Mouse (Mus musculus): Measurements from ENCODE around the gene Golga5.

Gene Golga5

DNA sequence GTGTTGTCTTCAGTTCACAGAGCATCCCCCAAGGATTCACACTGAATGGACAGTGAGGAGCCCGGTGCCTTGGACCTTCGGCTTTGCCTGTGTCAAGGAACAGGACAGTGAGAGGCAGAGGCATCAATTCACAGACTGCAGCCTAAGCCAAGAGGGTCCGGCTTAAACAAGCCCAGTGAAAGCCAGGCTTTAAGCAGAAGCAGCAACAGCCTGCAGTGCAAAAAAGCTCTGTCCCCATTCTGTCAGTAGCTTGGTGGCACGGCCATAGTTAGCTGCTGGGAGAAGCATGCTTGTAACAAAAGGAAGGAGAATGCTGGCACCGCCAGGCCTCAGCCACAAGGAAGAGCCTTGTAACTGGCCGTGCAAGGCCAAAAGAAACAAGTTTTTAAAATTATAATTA lies 45.2 kb downstream of the Golga5 start:
- no peak for DNase-seq (ENCODE audit: low spot score)

DNA sequence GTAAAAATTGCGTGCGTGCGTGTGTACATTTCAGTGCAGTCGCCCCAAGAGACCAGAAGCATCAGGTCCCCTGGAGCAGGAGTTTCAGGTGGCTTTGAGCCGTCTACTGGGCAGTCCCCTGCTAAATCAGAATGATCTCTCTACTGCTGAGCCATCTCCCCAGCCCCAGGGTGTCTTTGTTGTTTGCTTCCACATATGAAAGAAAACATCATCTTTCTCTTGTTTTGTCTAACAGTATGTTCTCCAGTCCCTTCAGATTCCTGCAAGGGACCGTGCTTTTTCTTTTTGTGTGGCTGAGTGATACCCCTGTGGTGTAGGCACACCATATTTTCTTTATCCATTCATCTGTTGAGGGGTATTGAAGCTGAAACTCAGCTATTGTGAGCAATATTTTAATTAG lies 45.8 kb downstream of the Golga5 start:
- no peak for DNase-seq (ENCODE audit: low spot score)

DNA sequence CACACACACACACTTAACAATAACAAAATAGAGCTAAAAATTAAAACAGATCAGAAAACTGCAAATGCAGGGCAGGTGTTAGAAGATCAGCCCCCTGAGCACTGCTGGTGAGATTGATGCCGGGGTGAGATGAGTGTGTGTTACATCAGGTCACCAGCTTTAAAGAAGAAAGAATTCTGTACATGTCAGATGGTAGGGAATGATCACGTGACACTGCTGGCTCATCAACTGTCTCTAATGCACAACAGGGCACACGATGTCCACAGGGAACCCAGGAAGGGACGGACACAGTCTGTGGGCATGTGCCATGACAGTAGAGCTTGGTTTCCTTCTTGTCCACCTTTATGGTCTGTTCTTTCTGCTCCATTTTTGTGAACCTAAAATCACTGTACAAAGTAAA lies 47.2 kb downstream of the Golga5 start:
- DNase-seq (ENCODE audit: low spot score), result no peak

DNA sequence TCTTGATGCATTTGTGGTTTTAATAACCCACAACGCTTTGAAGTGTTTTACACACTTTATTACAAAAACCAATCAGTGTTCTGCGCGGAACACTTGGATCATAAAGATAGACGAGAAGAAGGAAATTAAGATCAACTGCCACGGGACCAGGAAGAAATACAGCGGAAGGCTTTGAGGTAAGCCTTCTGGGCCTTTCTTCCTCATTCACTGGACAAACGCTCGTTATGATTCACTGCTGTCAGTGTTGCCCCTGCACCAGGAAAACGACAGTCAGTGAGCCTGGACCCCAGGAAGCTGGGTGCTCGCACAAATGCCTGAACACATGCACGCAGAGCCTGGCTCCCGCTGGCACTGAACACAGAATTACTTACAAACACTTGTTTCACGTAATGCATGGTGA lies 48.7 kb downstream of the Golga5 start:
- DNase-seq (ENCODE audit: low spot score), result no peak

DNA sequence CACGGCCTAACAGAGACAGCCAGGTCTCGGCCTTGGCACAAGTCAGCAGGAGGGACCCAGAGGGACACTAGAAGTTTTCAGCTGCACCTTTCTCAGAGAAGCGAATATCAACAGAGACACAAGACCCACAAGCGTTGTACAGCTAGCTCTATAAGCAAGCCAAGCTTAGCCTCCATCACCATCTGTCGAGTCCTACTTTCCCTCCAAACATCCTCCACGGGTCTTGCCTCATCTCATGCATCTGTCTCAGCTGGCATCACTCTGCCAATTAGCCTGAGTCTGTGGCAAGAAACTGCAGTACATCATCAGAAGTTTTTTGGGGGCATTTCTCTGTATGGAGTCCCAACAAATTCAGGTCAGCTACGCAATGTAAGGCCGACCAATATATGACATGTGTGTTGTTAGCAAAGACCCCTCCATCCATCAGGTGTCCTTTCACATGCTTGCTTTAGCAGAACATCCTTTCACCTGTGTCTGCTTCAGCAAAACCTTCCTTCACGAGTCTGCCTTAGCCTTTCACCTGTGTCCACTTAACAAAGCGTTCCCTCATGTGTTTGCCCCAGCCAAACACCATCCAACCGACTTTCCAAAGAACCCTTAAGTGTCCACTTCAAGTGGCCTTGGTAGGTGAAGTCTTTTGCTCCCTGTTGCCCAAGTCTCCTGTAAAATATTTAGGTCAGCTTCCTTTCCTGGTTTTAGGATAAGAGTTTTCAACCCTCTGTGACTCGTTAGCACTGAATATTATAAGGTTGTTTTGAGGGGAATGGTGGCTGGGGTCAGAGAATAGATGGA lies 51.2 kb downstream of the Golga5 start:
- no peak for DNase-seq (ENCODE audit: low spot score)

DNA sequence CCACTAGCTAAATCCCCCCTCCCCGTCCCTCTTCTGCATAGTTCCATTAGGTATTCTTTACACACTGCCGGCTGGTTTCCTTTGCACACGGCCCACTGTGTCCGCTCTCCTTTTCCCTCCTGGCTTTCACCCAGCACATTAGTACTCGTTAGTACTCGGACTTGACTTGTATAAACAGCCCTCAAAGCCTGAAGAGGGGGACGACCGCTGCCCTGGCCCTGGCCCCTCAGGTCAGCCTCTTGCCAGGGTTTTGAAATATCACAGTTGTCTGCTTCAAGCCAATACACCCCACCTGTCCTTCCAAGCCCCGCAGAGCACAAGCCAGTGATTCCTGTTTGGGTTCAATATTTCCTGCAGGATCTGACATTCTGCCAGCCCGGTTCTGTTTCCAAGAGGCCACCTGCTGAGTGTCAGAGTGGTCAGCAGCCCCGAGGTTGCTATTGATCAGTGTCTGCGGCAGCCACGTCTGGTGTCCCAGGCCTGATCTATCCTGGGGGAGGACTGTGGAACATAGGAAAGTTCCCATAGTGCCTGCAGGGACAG lies 52.9 kb downstream of the Golga5 start:
- DNase-seq (ENCODE audit: low spot score), result no peak

DNA sequence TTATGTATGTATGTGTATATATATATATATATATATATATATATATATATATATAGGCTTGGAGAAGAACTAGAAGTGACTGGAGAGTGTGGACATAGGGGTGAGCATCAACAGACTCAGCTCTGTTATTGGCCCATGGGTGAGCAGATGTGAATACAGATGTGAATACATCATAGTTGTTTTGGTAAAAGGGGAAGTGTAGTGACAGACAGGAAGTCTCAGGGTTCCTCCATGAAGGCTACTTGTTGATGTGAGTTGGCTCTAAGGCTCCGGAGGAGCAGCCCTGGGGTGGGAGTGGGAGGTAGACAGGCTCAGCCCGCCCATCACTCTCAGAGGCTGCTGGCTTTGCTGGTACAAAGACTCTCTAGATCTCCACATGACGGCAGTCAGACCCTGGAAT lies 55.3 kb downstream of the Golga5 start:
- DNase-seq (ENCODE audit: low spot score), result no peak

DNA sequence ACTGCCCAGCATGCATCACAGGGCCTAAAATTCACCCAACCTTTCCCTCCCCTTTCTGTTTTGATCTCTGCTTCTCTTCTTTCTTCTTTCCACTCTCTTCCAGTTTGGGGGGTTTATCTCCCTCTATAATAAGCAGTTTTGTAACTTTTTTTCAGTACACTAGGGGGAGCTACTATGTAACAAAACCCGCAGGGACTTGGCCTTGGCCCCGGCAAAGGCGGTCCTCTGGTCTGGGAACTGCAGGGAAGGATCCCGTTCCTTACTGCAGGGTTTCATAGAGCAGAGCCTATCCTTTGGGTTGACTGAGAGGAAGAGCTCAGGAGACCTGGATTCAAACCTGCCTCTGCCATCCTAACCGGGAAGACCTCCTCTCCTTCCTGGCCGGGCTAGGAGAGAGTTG lies 55.8 kb downstream of the Golga5 start:
- DNase-seq (ENCODE audit: low spot score), result peak; percentile 34

DNA sequence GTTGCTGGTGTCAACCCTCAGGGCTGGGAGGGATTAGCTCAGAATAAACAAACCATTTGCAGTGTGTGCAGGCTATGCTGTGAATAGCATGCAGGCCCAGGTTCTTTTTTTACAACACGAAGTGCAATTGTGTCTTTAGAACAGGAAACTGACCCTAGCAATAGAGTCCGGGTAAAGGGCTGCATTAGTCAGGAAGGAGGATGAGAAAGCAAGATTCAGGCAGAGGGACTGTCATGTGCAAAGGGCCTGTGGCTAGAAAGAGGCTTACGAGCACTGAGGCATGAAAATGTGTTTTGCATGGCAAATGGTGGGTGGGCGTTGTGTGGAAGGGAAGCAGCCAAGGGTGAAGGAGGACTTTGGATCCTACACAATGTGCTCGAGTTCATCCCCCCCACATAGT lies 59.1 kb downstream of the Golga5 start:
- DNase-seq (ENCODE audit: low spot score), result no peak

DNA sequence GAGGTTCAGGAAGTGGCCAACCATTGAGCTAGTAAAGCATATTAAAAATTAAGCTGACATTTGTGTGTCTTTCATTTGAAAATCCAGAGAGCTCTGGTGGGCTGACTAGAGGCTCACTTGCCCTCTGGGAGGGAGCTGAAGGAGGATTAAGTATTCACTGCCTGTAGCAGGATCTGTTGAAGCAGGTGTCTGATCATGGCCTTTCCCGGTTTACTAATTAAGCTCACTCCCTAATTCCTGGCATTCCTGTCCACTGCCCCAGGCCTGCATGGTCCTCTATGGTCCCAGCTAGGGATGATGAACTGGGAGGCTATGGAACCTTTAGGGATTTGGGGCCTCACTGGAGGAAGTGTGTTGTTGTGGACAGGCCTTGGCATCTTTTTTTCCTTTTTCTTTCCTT lies 66.9 kb downstream of the Golga5 start:
- no peak for DNase-seq (ENCODE audit: low spot score)

DNA sequence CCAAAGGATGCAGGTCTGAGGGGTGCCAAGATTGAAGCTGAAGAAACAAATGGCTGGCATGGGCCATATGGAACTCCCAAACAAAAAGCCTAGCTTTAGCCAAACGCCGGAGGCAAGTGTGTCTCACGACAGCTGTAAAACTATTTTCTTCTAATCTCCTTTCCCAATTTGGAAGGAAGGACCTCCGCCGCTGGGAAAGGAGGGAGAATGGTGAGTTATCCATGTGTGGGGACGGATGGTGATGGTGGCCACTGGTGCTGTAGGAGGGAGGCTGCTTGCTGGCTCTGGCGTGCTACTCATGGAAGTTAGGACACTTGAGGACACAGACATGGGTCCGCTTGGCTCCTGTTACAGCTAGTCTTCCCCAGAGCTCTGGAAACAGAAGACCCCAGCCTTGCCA lies 71.3 kb downstream of the Golga5 start:
- DNase-seq (ENCODE audit: low spot score), result no peak

DNA sequence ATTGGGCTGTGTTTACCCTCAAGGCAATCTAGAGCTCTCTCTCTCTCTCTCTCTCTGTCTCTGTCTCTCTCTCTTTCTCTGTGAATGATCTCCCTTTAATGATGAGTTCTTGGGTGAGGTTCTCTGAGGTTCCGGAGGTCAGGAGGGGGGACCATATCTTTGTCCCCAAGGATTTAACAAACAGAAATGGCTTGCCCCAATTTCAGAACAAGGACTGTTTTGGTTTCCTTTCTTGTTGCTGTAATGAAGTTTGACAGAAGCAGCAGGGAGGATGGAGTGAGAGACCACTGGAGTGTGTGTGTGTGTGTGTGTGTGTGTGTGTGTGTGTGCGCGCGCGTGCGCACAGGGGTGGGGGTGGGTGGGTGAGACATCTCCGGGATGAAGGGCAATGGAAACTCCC lies 72.2 kb downstream of the Golga5 start:
- DNase-seq (ENCODE audit: low spot score), result no peak

DNA sequence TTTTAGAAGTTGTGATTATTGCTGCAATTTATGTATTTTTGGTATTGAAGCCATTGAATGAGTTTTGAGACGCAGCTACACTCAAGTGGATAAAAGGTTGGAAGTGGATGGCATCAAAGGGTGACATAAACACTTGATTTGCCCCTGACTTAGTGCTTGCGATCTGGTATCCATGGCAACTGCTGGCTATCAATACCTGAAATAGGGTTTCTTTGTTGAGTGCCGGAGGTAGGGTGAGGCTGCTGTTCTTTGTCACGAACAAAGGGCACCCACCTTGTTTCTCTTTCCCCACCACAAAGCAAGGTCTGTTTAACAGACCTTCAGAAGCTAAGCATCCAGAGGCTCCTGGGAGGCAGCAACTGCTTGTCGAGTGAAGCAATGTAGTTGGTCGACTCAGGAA lies 76.2 kb downstream of the Golga5 start:
- no peak for DNase-seq (ENCODE audit: low spot score)
